Mouse (Mus musculus) limb, embryonic 14.5 days (tissue): ENCODE measurements around the gene Ikzf1. TPM values are rescaled to one million over a fixed set of nuclear protein-coding genes. Genes with fewer than 3 reads are reported as not detected.

ENCODE experiments used
- ATAC-seq: fragments of 200-750 bp; cut with Nextera tagmentation; 2 replicates; pipeline ENCODE4 v1.8.0; 2017; ENCODE audit warnings: low read depth, moderate number of reproducible peaks, moderate TSS enrichment; ENCODE audit not compliant: low FRiP score
- DNase-seq: peaks from one replicate; pipeline ENCODE4 v3.0.0-alpha.2; 2015; ENCODE audit warnings: low spot score
- H3K27ac ChIP-seq: fragments of 300-500 bp; sonication (generic); replicated peaks from 2 replicates; pipeline ENCODE4 v1.5.1; 2014; ENCODE audit warnings: low read depth, mild to moderate bottlenecking, low read length, moderate library complexity, mixed read lengths
- H3K27me3 ChIP-seq: fragments of 300-500 bp; sonication (generic); 2 replicates; pipeline ENCODE4 v1.6.1; 2014; ENCODE audit warnings: low read length, mixed read lengths; ENCODE audit not compliant: control insufficient read depth, insufficient read depth
- H3K36me3 ChIP-seq: fragments of 300-500 bp; sonication (generic); 2 replicates; pipeline ENCODE4 v1.6.1; 2014; ENCODE audit warnings: mild to moderate bottlenecking, low read length, moderate library complexity, mixed read lengths; ENCODE audit not compliant: control insufficient read depth, insufficient read depth
- H3K4me1 ChIP-seq: fragments of 300-500 bp; sonication (generic); 2 replicates; pipeline ENCODE4 v1.6.1; 2014; ENCODE audit warnings: antibody characterized with exemption, low read length, mixed read lengths; ENCODE audit not compliant: control insufficient read depth, insufficient read depth
- H3K4me2 ChIP-seq: fragments of 300-500 bp; sonication (generic); replicated peaks from 2 replicates; pipeline ENCODE4 v1.6.1; 2014; ENCODE audit warnings: low read depth, mild to moderate bottlenecking, low read length, moderate library complexity; ENCODE audit not compliant: severe bottlenecking
- H3K4me3 ChIP-seq: fragments of 300-500 bp; sonication (generic); replicated peaks from 2 replicates; pipeline ENCODE4 v1.5.1; 2014; ENCODE audit warnings: low read length
- H3K9ac ChIP-seq: fragments of 300-500 bp; sonication (generic); 2 replicates; pipeline ENCODE4 v1.6.1; 2014; ENCODE audit warnings: mild to moderate bottlenecking, low read depth, low read length, moderate library complexity; ENCODE audit not compliant: severe bottlenecking
- H3K9me3 ChIP-seq: fragments of 300-500 bp; sonication (generic); 2 replicates; pipeline ENCODE4 v1.6.1; 2016; ENCODE audit warnings: low read length; ENCODE audit not compliant: control insufficient read depth
- POLR2A ChIP-seq: fragments of 200-500 bp; IDR thresholded peaks from 2 replicates; pipeline ENCODE4 v1.8.0; 2012; ENCODE audit warnings: inconsistent platforms, mild to moderate bottlenecking, moderate library complexity, borderline replicate concordance; ENCODE audit not compliant: insufficient read depth, insufficient read length; ENCODE audit errors: extremely low read depth
- WGBS: fragments of 180-500 bp; shearing (Covaris S2); extraction: QIAGEN DNeasy Blood & Tissue Kit; methylation state at CpG from one replicate; pipeline ENCODE4 v1.1.7; 2014; 5-methylcytosine and 5-hydroxymethylcytosine counted together
- polyA plus RNA-seq, 2 experiments: library from polyadenylated mRNA; depleted of rRNA in 1 of 2; stranded (reverse) in 1 of 2; unstranded in 1 of 2; fragments of >200 nt; fragmentation: Nextera tagmentation in 1 of 2; extraction: Ambion mirVana in 1 of 2; gene quantifications; 2 replicates each; pipeline versions ENCODE4 v1.2.1 to v1.2.3; 2012 to 2014

The Ikzf1 gene
- polyA plus RNA-seq, 2 experiments: 3.5 to 5.0 TPM

- Histone ChIP-seq H3K9ac (no peak overlapping the region), H3K9me3 (no peaks in the 10 kb centered on the region), H3K36me3 (no peaks in the 10 kb centered on the region), H3K4me3 (no peak overlapping the region), H3K27me3 (no peaks in the 10 kb centered on the region), H3K27ac (no peak overlapping the region), H3K4me1 (no peaks in the 10 kb centered on the region), H3K4me2 (no peak overlapping the region)
- ATAC-seq (no peak), DNase-seq (no peak)
- TF ChIP-seq POLR2A: no peak
- 64% methylated on average over 5 of the region's 5 CpGs for WGBS
These were observed 68.1 kb downstream of the Ikzf1 start for GRCm38 (mm10) chr11:11752859-11753258.

GRCm38 (mm10) chr11:11758121-11758520, 73.3 kb downstream of the Ikzf1 start:
- no peak for DNase-seq
- TF ChIP-seq POLR2A: no peak

GRCm38 (mm10) chr11:11758883-11759282, 74.1 kb downstream of the Ikzf1 start:
- ATAC-seq: no peak
- Histone ChIP-seq H3K4me2 (no peak overlapping the region), H3K27ac (no peak overlapping the region), H3K4me1 (no peaks in the 10 kb centered on the region), H3K4me3 (no peak overlapping the region), H3K9ac (no peak overlapping the region), H3K36me3 (no peaks in the 10 kb centered on the region), H3K9me3 (no peaks in the 10 kb centered on the region), H3K27me3 (no peaks in the 10 kb centered on the region)
- no peak for DNase-seq
- TF ChIP-seq POLR2A: no peak
- 94% methylated on average over 1 of the region's 1 CpGs for WGBS

More at GRCm38 (mm10) chr11:11758121-11758520, 73.3 kb downstream of the Ikzf1 start:
- H3K4me3 ChIP-seq: no peak overlapping the region
- ATAC-seq: no peak
- no peaks in the 10 kb centered on the region for H3K36me3 ChIP-seq
- H3K27me3 ChIP-seq: no peaks in the 10 kb centered on the region
- no peaks in the 10 kb centered on the region for H3K9me3 ChIP-seq
- no peaks in the 10 kb centered on the region for H3K4me1 ChIP-seq
- no peak overlapping the region for H3K4me2 ChIP-seq
- H3K27ac ChIP-seq: no peak overlapping the region
- no peak overlapping the region for H3K9ac ChIP-seq
- 83% methylated on average over 6 of the region's 6 CpGs for WGBS

- ATAC-seq: no peak
These were observed 78.4 kb downstream of the Ikzf1 start for GRCm38 (mm10) chr11:11763211-11763666.

DNA sequence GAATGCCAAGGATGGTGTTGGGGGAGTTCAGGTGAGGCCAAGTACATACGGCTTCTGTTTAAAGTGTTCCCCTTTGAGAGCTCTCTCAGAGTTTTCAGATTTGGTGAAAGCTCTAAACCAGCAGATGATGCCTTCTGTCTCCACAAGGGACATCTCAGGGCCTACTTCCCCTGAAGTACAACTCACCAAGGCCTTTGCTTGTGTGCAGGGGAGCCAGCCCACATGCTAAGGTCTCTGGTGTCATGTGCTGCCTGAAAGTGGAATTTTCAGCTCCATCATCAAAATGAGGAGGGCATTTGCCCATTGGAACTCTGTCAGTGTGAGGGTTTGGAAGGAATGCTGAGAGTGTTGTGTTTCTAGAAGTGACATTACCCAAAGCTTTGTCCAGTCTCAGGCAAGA, 80.6 kb downstream of the Ikzf1 start:
- Histone ChIP-seq H3K27me3 (no peaks in the 10 kb centered on the region), H3K4me1 (no peaks in the 10 kb centered on the region), H3K4me2 (no peak overlapping the region), H3K27ac (no peak overlapping the region), H3K9ac (no peak overlapping the region), H3K4me3 (no peak overlapping the region), H3K36me3 (no peaks in the 10 kb centered on the region), H3K9me3 (no peaks in the 10 kb centered on the region)
- TF ChIP-seq POLR2A: no peak
- WGBS: 77% methylated on average over 1 of the region's 1 CpGs
- no peak for DNase-seq
- no peak for ATAC-seq

More at GRCm38 (mm10) chr11:11763211-11763666, 78.4 kb downstream of the Ikzf1 start:
- no peaks in the 10 kb centered on the region for H3K9me3 ChIP-seq
- H3K4me3 ChIP-seq: no peak overlapping the region
- no peaks in the 10 kb centered on the region for H3K36me3 ChIP-seq
- no peaks in the 10 kb centered on the region for H3K4me1 ChIP-seq
- no peak overlapping the region for H3K4me2 ChIP-seq
- no peak for TF ChIP-seq POLR2A
- WGBS: 69% methylated on average over 4 of the region's 4 CpGs
- no peak overlapping the region for H3K9ac ChIP-seq
- no peak overlapping the region for H3K27ac ChIP-seq
- H3K27me3 ChIP-seq: no peaks in the 10 kb centered on the region
- DNase-seq: no peak

- Histone ChIP-seq H3K36me3 (no peaks in the 10 kb centered on the region), H3K27me3 (no peaks in the 10 kb centered on the region), H3K9me3 (no peaks in the 10 kb centered on the region), H3K27ac (no peak overlapping the region), H3K4me1 (no peaks in the 10 kb centered on the region), H3K4me2 (no peak overlapping the region), H3K4me3 (no peak overlapping the region), H3K9ac (no peak overlapping the region)
- ATAC-seq: no peak
- no peak for TF ChIP-seq POLR2A
- no peak for DNase-seq
- 65% methylated on average over 1 of the region's 1 CpGs for WGBS
These were observed 81.3 kb downstream of the Ikzf1 start for GRCm38 (mm10) chr11:11766105-11766504.
